Mouse (Mus musculus) CD4-positive, CD25-positive, alpha-beta regulatory T cell, adult 4 months (primary cell): Measurements from ENCODE around the gene Prom2. TPM values are rescaled to one million over a fixed set of nuclear protein-coding genes. Genes with fewer than 3 reads are reported as not detected.
A peak's percentile ranks its signal among the peaks of the same experiment; 100 is the strongest.

Source experiments
- ATAC-seq: one replicate; pipeline ENCODE4 v1.8.0; 2017
- polyA plus RNA-seq, 2 experiments: library from polyadenylated mRNA; unstranded; fragments of 100-300 nt; shearing (Covaris generic); gene quantifications; one replicate each; pipeline ENCODE4 v1.2.1; 2017

Gene Prom2
- polyA plus RNA-seq, 2 experiments from 2014 or later = not detected

- no peak for ATAC-seq
Measured at GRCm38 (mm10) chr2:127523950-127524729, 17.1 kb downstream of the Prom2 start.

- no peak for ATAC-seq
Measured at GRCm38 (mm10) chr2:127522006-127522441, 19.2 kb downstream of the Prom2 start, which contains the start of gene Kcnip3. Gene Kcnip3, minus strand, starts transcription at chr2:127522094.

GRCm38 (mm10) chr2:127521172-127522005 lies 19.9 kb downstream of the Prom2 start:
- no peak for ATAC-seq

- no peak for ATAC-seq
Measured at GRCm38 (mm10) chr2:127520123-127520522, 21.1 kb downstream of the Prom2 start.

- no peak for ATAC-seq
Measured at GRCm38 (mm10) chr2:127519308-127519707, 22.0 kb downstream of the Prom2 start.

GRCm38 (mm10) chr2:127518831-127519230 lies 22.4 kb downstream of the Prom2 start:
- ATAC-seq = no peak

GRCm38 (mm10) chr2:127518273-127518672 lies 23.0 kb downstream of the Prom2 start:
- ATAC-seq = no peak

GRCm38 (mm10) chr2:127517081-127517480 lies 24.2 kb downstream of the Prom2 start:
- no peak for ATAC-seq

- no peak for ATAC-seq
Measured at GRCm38 (mm10) chr2:127514380-127515124, 26.7 kb downstream of the Prom2 start.

GRCm38 (mm10) chr2:127513244-127513643 lies 28.0 kb downstream of the Prom2 start:
- peak; percentile 8 for ATAC-seq

- ATAC-seq = no peak
Measured at GRCm38 (mm10) chr2:127511426-127511825, 29.8 kb downstream of the Prom2 start.

- no peak for ATAC-seq
Measured at GRCm38 (mm10) chr2:127507967-127508660, 33.2 kb downstream of the Prom2 start.

- peak; percentile 60 for ATAC-seq
Measured at GRCm38 (mm10) chr2:127507077-127507774, 34.0 kb downstream of the Prom2 start.

- no peak for ATAC-seq
Measured at GRCm38 (mm10) chr2:127506131-127506632, 35.1 kb downstream of the Prom2 start.

- ATAC-seq = no peak
Measured at GRCm38 (mm10) chr2:127505196-127505595, 36.1 kb downstream of the Prom2 start.

GRCm38 (mm10) chr2:127503751-127504549 lies 37.3 kb downstream of the Prom2 start:
- no peak for ATAC-seq

GRCm38 (mm10) chr2:127501061-127501460 lies 40.2 kb downstream of the Prom2 start:
- ATAC-seq = no peak

- ATAC-seq = no peak
Measured at GRCm38 (mm10) chr2:127498750-127499149, 42.5 kb downstream of the Prom2 start.

GRCm38 (mm10) chr2:127496321-127496720 lies 44.9 kb downstream of the Prom2 start:
- no peak for ATAC-seq

- ATAC-seq = no peak
Measured at GRCm38 (mm10) chr2:127484476-127485170, 56.6 kb downstream of the Prom2 start.
